Mouse (Mus musculus) neural tube, embryonic 15.5 days (tissue): ENCODE measurements at regions not wholly inside any gene's neighbourhood (a gene's known extent, or its start where the extent isn't known, plus 50 kb on each side); places are given as distances from the start of the nearest gene placed in this dataset.
"Not testable (repeated sequence)": the region's sequence is repeated elsewhere in the genome, so short reads cannot be mapped to it uniquely, and the experiment has no call there.

ENCODE experiments used
- ATAC-seq: fragments of 200-750 bp; cut with Nextera tagmentation; 2 replicates; pipeline ENCODE4 v1.8.0; 2017; ENCODE audit warnings: mild to moderate bottlenecking, moderate TSS enrichment, moderate library complexity; ENCODE audit not compliant: low FRiP score
- H3K27ac ChIP-seq: fragments of 300-500 bp; sonication (generic); replicated peaks from 2 replicates; pipeline ENCODE4 v1.5.1; 2015; ENCODE audit warnings: mild to moderate bottlenecking, inconsistent platforms
- H3K27me3 ChIP-seq: fragments of 300-500 bp; sonication (generic); replicated peaks from 2 replicates; pipeline ENCODE4 v1.6.1; 2015; ENCODE audit warnings: inconsistent platforms
- H3K36me3 ChIP-seq: fragments of 300-500 bp; sonication (generic); 2 replicates; pipeline ENCODE4 v1.6.1; 2015; ENCODE audit warnings: inconsistent platforms
- H3K4me1 ChIP-seq: fragments of 300-500 bp; sonication (generic); 2 replicates; pipeline ENCODE4 v1.6.1; 2015; ENCODE audit warnings: inconsistent platforms
- H3K4me2 ChIP-seq: fragments of 300-500 bp; sonication (generic); 2 replicates; pipeline ENCODE4 v1.6.1; 2015; ENCODE audit warnings: inconsistent platforms, mild to moderate bottlenecking, moderate library complexity
- H3K4me3 ChIP-seq: fragments of 300-500 bp; sonication (generic); replicated peaks from 2 replicates; pipeline ENCODE4 v1.5.1; 2015; ENCODE audit warnings: mild to moderate bottlenecking, inconsistent platforms
- H3K9ac ChIP-seq: fragments of 300-500 bp; sonication (generic); replicated peaks from 2 replicates; pipeline ENCODE4 v1.6.1; 2015; ENCODE audit warnings: mild to moderate bottlenecking, inconsistent platforms
- H3K9me3 ChIP-seq: fragments of 300-500 bp; sonication (generic); replicated peaks from 2 replicates; pipeline ENCODE4 v1.6.1; 2016; ENCODE audit warnings: inconsistent platforms
- WGBS: fragments of 180-500 bp; shearing (Covaris S2); methylation state at CpG from one replicate; pipeline ENCODE4 v1.1.7; 2015; ENCODE audit warnings: mixed read lengths; 5-methylcytosine and 5-hydroxymethylcytosine counted together

DNA sequence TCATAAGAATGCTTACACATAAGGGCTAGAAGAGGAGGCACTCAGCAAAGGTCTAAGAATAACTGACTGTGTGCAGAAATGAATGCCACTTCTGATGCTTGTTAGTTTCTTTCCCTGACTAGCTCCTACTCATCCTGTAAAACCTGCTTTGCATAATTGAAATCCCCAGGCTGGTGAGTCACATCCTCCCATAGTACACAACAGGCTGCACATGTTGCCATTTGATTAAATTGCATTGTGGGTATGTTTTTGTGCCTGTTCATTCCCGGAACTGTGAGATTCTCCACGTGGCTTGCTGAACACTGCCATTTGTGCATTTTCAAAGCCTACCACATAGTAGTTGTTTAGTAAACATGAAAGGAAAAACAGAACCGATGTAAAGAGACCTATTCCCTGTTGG is 516.7 kb upstream of the 2610301B20Rik start:
- Histone ChIP-seq H3K4me3 (no peak overlapping the region), H3K4me1 (no peaks in the 10 kb centered on the region), H3K27ac (no peak overlapping the region), H3K36me3 (no peaks in the 10 kb centered on the region), H3K9ac (no peak overlapping the region), H3K4me2 (no peak overlapping the region), H3K27me3 (no peaks in the 10 kb centered on the region), H3K9me3 (no peaks in the 10 kb centered on the region)
- no peak for ATAC-seq
- WGBS: 78% methylated on average over 3 of the region's 3 CpGs

DNA sequence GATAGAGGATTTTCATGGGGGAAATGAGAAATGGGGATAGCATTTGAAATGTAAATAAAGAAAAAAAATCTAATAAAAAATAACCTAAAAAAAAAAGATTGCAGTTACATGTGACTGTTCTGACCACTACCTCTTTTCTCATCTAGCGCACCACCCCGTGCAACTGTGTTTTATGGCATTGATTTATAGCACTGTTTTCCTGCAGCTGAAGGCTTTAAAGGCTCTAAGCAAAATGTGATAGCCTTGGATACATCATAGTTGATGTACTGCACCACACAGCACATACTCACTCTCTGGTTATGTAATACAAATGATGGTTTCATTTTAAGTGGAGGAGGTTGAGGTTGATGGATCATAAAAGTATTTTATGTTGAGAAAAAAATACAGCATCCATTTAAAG is 484.5 kb upstream of the 2610301B20Rik start:
- H3K9ac ChIP-seq: no peak overlapping the region
- H3K4me1 ChIP-seq: no peaks in the 10 kb centered on the region
- H3K27ac ChIP-seq: no peak overlapping the region
- no peaks in the 10 kb centered on the region for H3K27me3 ChIP-seq
- ATAC-seq: peak; percentile 38; the same call in 1 of the 2 replicates
- H3K4me3 ChIP-seq: no peak overlapping the region
- no peak overlapping the region for H3K4me2 ChIP-seq
- H3K36me3 ChIP-seq: no peaks in the 10 kb centered on the region
- WGBS: 65% methylated on average over 2 of the region's 2 CpGs
- H3K9me3 ChIP-seq: no peaks in the 10 kb centered on the region

DNA sequence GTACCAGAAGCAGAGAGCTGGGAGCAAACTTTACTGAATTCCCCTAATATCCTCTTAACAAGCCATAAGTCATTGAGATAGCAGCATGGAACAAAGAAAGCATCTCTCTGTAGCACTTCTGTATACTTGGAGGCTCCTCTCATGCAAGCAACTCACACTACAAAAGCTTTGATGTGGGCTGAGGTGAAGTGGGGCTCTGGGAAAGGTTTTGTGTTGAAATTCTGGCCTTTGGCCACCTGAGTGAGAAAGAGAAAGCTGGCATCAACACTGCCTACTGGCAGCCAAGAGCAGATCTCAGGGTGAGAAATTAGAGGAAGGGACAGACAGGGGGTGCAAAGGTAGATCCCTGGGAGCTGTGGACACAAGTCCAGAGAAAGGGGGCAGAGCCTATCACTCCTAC is 477.0 kb upstream of the 2610301B20Rik start:
- Histone ChIP-seq H3K4me1 (no peaks in the 10 kb centered on the region), H3K27ac (no peak overlapping the region), H3K4me2 (no peak overlapping the region), H3K9ac (no peak overlapping the region), H3K4me3 (no peak overlapping the region), H3K36me3 (no peaks in the 10 kb centered on the region), H3K9me3 (no peaks in the 10 kb centered on the region), H3K27me3 (no peaks in the 10 kb centered on the region)
- ATAC-seq: no peak

DNA sequence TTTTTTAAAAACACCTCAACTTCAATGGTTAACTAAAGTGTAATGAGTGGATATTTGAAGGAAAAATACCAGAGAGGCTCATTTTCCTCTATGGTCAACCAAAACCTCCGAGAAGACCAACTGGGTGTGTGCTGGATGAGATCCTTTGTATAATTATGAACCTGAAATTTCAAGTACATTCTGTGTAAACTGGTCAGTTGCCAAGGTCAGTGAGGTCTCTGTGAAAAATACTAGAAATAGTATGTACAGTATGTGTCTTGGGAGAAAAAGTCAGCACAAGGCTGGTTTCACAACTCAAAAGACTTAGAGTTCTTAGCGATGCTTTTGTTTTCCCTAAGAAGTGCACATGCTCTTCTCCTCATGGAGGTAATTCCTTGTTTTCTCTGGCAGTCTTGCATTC is 476.2 kb upstream of the 2610301B20Rik start:
- no peak overlapping the region for H3K27ac ChIP-seq
- H3K4me2 ChIP-seq: no peak overlapping the region
- no peaks in the 10 kb centered on the region for H3K36me3 ChIP-seq
- no peak for ATAC-seq
- no peaks in the 10 kb centered on the region for H3K9me3 ChIP-seq
- H3K9ac ChIP-seq: no peak overlapping the region
- no peaks in the 10 kb centered on the region for H3K27me3 ChIP-seq
- WGBS: 96% methylated on average over 2 of the region's 2 CpGs
- no peaks in the 10 kb centered on the region for H3K4me1 ChIP-seq
- no peak overlapping the region for H3K4me3 ChIP-seq

DNA sequence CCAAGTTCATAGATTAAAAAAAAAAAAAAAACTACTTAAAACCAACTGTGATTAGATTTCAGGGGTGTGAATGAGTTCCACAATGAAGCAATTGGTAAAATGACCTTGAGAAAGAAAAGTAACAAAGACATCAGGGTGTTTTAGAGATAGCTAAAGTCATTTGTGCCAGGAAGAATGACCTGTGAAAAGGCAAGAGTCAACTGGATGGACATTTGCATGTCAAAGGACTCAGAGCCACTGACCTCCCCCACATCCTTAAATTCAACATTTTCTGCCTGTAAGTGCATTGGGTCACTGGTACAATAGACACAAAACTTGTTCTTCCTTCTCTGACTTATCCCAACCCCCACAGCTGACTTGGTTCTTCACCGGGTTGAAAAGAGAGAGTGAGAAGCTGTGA is 474.6 kb upstream of the 2610301B20Rik start:
- H3K4me2 ChIP-seq: no peak overlapping the region
- no peaks in the 10 kb centered on the region for H3K9me3 ChIP-seq
- H3K27ac ChIP-seq: no peak overlapping the region
- H3K9ac ChIP-seq: no peak overlapping the region
- H3K27me3 ChIP-seq: no peaks in the 10 kb centered on the region
- no peaks in the 10 kb centered on the region for H3K4me1 ChIP-seq
- no peak for ATAC-seq
- no peaks in the 10 kb centered on the region for H3K36me3 ChIP-seq
- no peak overlapping the region for H3K4me3 ChIP-seq
- 12% methylated on average over 1 of the region's 1 CpGs for WGBS

DNA sequence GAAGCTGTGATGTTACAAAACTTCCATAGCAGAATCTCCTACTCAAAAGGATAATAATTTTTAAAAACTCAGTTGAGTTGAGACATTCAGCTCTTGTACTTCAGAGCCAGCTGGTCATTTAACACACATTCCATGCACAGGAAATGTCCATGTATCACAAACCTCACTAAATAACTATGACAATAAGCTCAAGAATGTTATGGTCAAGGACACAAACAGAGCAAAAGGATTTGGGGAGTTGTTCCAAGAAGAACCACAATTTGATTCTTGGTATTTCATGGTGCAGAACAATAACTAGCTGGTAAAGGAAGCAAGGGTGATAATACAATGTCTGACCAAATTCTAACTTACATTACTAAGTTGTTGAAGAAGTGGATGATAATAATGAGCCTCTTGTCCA is 471.4 kb upstream of the 2610301B20Rik start:
- no peaks in the 10 kb centered on the region for H3K36me3 ChIP-seq
- H3K27ac ChIP-seq: no peak overlapping the region
- H3K9me3 ChIP-seq: no peaks in the 10 kb centered on the region
- H3K9ac ChIP-seq: no peak overlapping the region
- H3K4me3 ChIP-seq: no peak overlapping the region
- H3K4me1 ChIP-seq: no peaks in the 10 kb centered on the region
- no peak overlapping the region for H3K4me2 ChIP-seq
- no peaks in the 10 kb centered on the region for H3K27me3 ChIP-seq
- ATAC-seq: no peak

DNA sequence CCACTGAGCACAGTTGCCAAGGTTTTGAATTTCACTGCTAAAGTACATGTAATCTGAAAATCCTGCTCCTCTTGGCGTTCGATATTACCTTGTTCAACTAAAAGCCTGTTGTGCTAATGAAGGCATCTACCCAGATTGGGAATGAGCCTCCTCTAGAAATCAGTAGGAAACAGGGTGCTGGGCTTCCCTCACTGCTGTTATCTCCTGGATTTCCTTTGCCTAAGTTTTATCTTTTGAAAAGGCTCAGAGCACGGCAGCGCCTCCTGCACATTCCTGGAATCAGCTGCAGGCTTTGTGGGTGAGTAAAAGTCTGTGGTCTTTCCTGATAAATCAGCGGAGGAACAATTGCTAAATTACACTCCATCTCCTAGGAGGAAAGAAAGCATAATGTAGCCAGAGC is 469.9 kb upstream of the 2610301B20Rik start:
- no peak overlapping the region for H3K4me3 ChIP-seq
- H3K4me2 ChIP-seq: no peak overlapping the region
- no peak for ATAC-seq
- H3K9me3 ChIP-seq: no peaks in the 10 kb centered on the region
- no peak overlapping the region for H3K9ac ChIP-seq
- no peaks in the 10 kb centered on the region for H3K4me1 ChIP-seq
- no peak overlapping the region for H3K27ac ChIP-seq
- no peaks in the 10 kb centered on the region for H3K36me3 ChIP-seq
- WGBS: 64% methylated on average over 5 of the region's 5 CpGs
- H3K27me3 ChIP-seq: no peaks in the 10 kb centered on the region

DNA sequence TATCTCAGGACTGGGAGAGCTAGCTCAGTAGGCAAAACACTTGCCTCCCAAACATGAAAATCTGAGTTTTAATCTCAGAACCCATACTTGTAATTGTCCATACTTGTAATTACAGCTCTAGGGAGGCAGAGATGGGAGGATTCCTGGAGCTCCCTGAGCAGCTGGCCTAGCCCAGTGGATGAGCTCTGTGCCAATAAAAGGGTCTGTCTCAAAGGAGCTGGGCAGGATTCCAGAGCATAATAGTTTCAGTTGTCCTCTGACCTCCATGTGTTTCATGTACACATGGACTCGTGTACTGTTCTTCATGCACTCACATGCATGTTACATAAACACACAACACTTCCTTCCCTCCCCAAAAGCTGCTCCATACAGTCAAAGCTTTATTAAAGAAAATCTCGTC is 469.2 kb upstream of the 2610301B20Rik start:
- H3K27me3 ChIP-seq: no peaks in the 10 kb centered on the region
- H3K4me2 ChIP-seq: no peak overlapping the region
- no peak overlapping the region for H3K4me3 ChIP-seq
- ATAC-seq: no peak
- no peaks in the 10 kb centered on the region for H3K9me3 ChIP-seq
- no peaks in the 10 kb centered on the region for H3K4me1 ChIP-seq
- H3K36me3 ChIP-seq: no peaks in the 10 kb centered on the region
- WGBS: 70% methylated on average over 2 of the region's 2 CpGs
- H3K9ac ChIP-seq: no peak overlapping the region
- no peak overlapping the region for H3K27ac ChIP-seq

DNA sequence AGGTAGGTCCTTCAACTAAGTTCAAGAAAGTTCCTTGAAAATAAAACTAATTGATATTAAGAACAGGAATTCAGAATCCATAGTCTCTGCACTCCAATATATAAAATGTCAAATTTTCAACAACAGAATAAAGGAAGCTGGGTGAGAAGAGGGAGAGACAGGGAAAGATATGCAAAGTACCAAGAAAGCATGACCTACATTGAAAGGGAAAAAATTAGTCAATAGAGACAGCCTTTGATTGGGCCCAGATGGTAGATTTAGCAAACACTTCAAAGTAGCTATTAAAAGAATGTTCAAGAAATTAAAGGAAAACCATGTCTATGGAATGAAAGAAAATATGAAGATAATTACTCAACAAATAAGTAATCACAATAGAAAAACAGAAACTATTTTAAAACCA is 460.0 kb upstream of the 2610301B20Rik start:
- no peaks in the 10 kb centered on the region for H3K4me1 ChIP-seq
- no peaks in the 10 kb centered on the region for H3K36me3 ChIP-seq
- H3K9ac ChIP-seq: no peak overlapping the region
- H3K4me3 ChIP-seq: no peak overlapping the region
- H3K27ac ChIP-seq: no peak overlapping the region
- no peak for ATAC-seq
- H3K9me3 ChIP-seq: no peaks in the 10 kb centered on the region
- no peaks in the 10 kb centered on the region for H3K27me3 ChIP-seq
- no peak overlapping the region for H3K4me2 ChIP-seq

DNA sequence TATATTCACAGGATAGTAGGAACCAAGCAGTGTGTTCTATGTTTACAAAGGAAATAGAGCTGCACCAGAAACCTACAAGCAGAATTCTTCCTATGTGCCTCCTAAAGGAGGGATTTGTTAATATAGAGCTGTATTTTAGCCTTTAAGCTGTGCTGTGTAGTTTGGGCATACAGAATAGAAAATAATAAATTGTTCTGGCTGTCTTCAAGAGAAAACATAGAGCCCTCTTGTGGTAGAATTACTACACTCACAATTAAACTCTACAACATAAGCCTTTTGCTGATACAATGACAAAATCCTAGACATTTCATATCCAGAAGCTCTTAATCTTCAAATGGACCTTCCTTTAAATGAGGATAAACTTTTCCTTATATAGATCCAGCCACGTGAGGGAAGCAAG is 452.9 kb upstream of the 2610301B20Rik start:
- no peaks in the 10 kb centered on the region for H3K9me3 ChIP-seq
- WGBS: 68% methylated on average over 1 of the region's 1 CpGs
- H3K27me3 ChIP-seq: no peaks in the 10 kb centered on the region
- H3K4me2 ChIP-seq: no peak overlapping the region
- H3K4me1 ChIP-seq: no peaks in the 10 kb centered on the region
- no peak for ATAC-seq
- no peak overlapping the region for H3K4me3 ChIP-seq
- H3K36me3 ChIP-seq: no peaks in the 10 kb centered on the region
- H3K27ac ChIP-seq: no peak overlapping the region
- no peak overlapping the region for H3K9ac ChIP-seq

DNA sequence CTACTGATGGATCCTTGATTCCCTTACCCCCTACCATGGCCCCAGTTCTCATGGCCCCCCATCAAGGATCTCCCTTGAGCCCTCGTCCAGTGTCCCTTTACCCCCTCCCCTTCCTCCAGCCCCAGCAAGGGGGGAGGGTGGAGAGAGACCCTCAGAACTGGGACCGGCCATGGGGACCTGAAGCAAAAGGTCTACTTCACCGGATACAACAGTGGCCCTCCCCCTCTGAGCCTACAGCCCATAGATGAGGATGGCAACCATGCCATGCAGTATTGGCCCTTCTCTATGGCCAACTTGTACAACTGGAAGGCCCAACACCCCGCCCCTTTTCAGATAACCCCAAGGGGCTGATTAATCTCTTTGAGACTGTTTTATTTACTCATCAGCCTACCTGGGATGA is 439.9 kb upstream of the 2610301B20Rik start:
- 97% methylated on average over 4 of the region's 4 CpGs for WGBS
- H3K27ac ChIP-seq: no peak overlapping the region
- no peaks in the 10 kb centered on the region for H3K27me3 ChIP-seq
- no peaks in the 10 kb centered on the region for H3K36me3 ChIP-seq
- H3K4me2 ChIP-seq: no peak overlapping the region
- no peak overlapping the region for H3K4me3 ChIP-seq
- no peaks in the 10 kb centered on the region for H3K9me3 ChIP-seq
- no peak overlapping the region for H3K9ac ChIP-seq
- no peak for ATAC-seq
- no peaks in the 10 kb centered on the region for H3K4me1 ChIP-seq

DNA sequence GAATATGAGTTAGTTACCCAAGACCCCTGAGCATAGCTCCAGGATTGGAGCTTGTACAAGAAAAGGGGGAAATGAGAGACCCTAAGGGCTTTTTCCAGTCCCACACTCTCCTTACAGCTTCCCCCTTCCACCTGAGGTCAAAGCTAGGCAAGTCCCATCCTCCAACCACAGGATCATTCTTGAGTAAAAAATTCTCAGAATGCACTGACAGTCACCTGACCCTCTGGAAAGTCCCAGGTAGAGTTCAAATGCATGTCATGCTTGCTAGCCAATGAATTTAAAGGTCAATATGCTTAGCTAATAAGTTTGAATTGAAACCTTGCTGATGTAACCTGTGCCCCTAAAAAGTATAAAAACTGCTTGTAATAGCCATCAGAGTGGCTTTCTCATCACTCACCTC is 434.4 kb upstream of the 2610301B20Rik start:
- not testable (repeated sequence) for ATAC-seq, H3K9me3 ChIP-seq, H3K9ac ChIP-seq, H3K27me3 ChIP-seq, H3K27ac ChIP-seq, H3K36me3 ChIP-seq, H3K4me3 ChIP-seq, H3K4me1 ChIP-seq, H3K4me2 ChIP-seq

DNA sequence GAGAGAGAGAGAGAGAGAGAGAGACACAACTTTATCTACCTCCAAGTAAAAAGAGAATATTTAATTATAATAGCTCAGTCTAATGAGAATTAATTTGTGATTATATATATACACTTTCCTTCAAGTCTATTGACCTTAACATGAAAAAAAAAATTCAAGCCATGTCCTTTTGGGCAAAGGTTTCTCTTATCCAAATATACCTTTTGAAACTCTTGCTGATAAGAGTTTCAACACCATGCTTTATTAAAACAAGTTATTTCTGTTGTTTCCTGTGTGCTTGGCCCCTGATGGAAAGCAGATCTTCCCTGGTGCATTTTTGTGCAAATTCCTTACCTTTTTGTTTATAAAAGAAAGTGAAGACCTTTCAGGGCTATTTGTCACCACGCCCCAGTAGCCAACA is 414.7 kb upstream of the 2610301B20Rik start:
- ATAC-seq: no peak
- H3K36me3 ChIP-seq: no peaks in the 10 kb centered on the region
- 9% methylated on average over 1 of the region's 1 CpGs for WGBS

More for the DNA sequence above, 414.7 kb upstream of the 2610301B20Rik start:
- Histone ChIP-seq H3K4me2 (no peak overlapping the region), H3K4me3 (no peak overlapping the region), H3K27ac (no peak overlapping the region), H3K27me3 (no peaks in the 10 kb centered on the region), H3K9me3 (no peaks in the 10 kb centered on the region), H3K9ac (no peak overlapping the region), H3K4me1 (no peaks in the 10 kb centered on the region)
